26 mouse cellular contexts compared by ENCODE assay signal in the genomic region with DNA sequence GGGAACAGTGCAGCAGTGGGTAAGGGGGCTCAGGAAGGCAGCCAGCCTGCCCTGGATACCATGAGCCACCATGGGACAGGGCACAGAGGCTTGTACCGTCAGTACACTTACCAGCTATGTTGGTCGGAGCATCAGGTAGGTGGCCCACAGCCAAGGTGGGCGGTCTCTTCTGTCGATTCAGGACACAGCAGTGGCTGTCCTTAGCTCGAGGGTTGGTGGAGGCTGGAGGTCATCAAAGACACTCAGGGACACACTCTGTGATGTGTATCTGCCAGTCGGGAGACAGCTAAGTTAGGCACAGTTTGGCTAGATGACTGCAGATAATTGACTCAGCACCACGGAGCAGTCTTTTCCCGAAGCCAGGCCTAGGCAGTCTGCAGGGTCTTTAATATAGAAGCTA. TPM values are rescaled to one million over a fixed set of nuclear protein-coding genes. Genes with fewer than 3 reads are reported as not detected.
"Had no signal": no experiment of that assay in that cellular context is flagged by ENCODE, and none has a peak within 500 bp of the region (broad histone marks: within the 10 kb centered on the region; RNA-seq: fewer than 3 reads in every experiment).

No protein-coding gene starts in this region.

- ATAC-seq: hindbrain, embryonic 16.5 days; inflammation-experienced regulatory T-cells, adult 6 months; intestine, embryonic 15.5 days; intestine, postnatal 0 days; liver, embryonic 12.5 days had no signal

- H3K4me2 ChIP-seq: heart, embryonic 13.5 days; hindbrain, embryonic 12.5 days; hindbrain, embryonic 14.5 days; intestine, embryonic 15.5 days; limb, embryonic 13.5 days; limb, embryonic 15.5 days; liver, embryonic 12.5 days had no signal

- H3K9ac ChIP-seq: heart, embryonic 13.5 days; hindbrain, embryonic 12.5 days; hindbrain, embryonic 14.5 days; intestine, embryonic 15.5 days; limb, embryonic 13.5 days; limb, embryonic 15.5 days; liver, embryonic 12.5 days; liver, embryonic 14.5 days had no signal

- H3K4me1 ChIP-seq: hindbrain, embryonic 10.5 days; hindbrain, embryonic 12.5 days; intestine, embryonic 15.5 days; limb, embryonic 13.5 days; limb, embryonic 15.5 days; liver, embryonic 12.5 days had no signal

- H3K27me3 ChIP-seq: heart, embryonic 13.5 days; hindbrain, embryonic 12.5 days; intestine, embryonic 15.5 days; limb, embryonic 13.5 days; limb, embryonic 15.5 days had no signal

- H3K27ac ChIP-seq: heart, embryonic 10.5 days; heart, embryonic 13.5 days; hindbrain, embryonic 10.5 days; hindbrain, embryonic 12.5 days; hindbrain, embryonic 14.5 days; intestine, embryonic 15.5 days; limb, embryonic 13.5 days; limb, embryonic 15.5 days; liver, embryonic 12.5 days; liver, embryonic 14.5 days had no signal

- H3K4me3 ChIP-seq: heart, embryonic 10.5 days; heart, embryonic 13.5 days; hindbrain, embryonic 10.5 days; hindbrain, embryonic 12.5 days; intestine, embryonic 15.5 days; limb, embryonic 13.5 days; limb, embryonic 15.5 days; liver, embryonic 12.5 days had no signal

- H3K36me3 ChIP-seq: heart, embryonic 10.5 days; heart, embryonic 13.5 days; hindbrain, embryonic 10.5 days; hindbrain, embryonic 12.5 days; intestine, embryonic 15.5 days; limb, embryonic 13.5 days; limb, embryonic 15.5 days; liver, embryonic 12.5 days had no signal

- H3K9me3 ChIP-seq: heart, embryonic 10.5 days; intestine, embryonic 15.5 days; limb, embryonic 15.5 days; liver, embryonic 12.5 days had no signal

- DNase-seq: gastrocnemius, postnatal 25 days; heart, adult 18-20 months; heart, postnatal 4 days; kidney, adult 18-20 months; kidney, adult 8-10 months; kidney, postnatal 10 days; kidney, postnatal 25 days; layer of hippocampus, adult 9-11 months; layer of hippocampus, postnatal 36 days; left cerebral cortex, postnatal 4 days; lung, adult 18-20 months had no signal

RNA-seq across cellular contexts. Expression of a gene that starts 33.3 kb away (rescaled TPM):
- total RNA-seq: granulocyte monocyte progenitor cell, adult 5-6 weeks had no signal
- polyA plus RNA-seq: heart, embryonic 10.5 days; inflammation-experienced regulatory T-cells, adult 6 months; limb, embryonic 11.5 days had no signal
